Mouse (Mus musculus): ENCODE measurements around the gene Tppp2. TPM values are rescaled to one million over a fixed set of nuclear protein-coding genes. Genes with fewer than 3 reads are reported as not detected.

Tppp2 gene
- polyA plus RNA-seq, 1 experiment from 2014 or later = not detected

DNA sequence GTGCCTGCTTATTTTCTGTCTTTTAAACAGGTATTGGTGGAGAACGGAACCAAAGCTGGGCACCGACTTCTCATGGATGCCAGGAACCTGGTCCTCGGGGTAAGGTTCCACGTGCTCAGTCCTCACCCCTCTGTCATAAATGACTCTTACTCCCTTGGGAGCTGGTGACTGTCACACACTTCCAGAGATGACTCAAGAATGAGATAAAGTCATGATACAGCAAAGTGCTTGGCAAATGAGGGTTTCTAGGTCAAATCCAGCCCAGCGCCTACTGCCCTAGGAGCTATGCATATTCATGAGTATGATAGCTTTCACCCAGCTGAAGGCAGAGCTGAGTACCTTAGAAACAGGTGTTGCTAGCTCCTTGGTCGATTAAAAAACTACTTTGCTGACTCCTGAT is 28.4 kb upstream of the Tppp2 start:
- Histone ChIP-seq H3K27me3 (ENCODE audit: control insufficient read depth, insufficient read depth, low read length) (no peaks in the 10 kb centered on the region), H3K4me2 (ENCODE audit: low read depth, severe bottlenecking) (no peak overlapping the region), H3K36me3 (ENCODE audit: control insufficient read depth, insufficient read depth, low read length) (peaks cover 17% of the 10 kb centered on the region), H3K4me3 (ENCODE audit: low read depth, low read length) (no peak overlapping the region), H3K9me3 (ENCODE audit: control insufficient read depth, low read length) (no peaks in the 10 kb centered on the region), H3K9ac (ENCODE audit: low read length) (no peak overlapping the region), H3K4me1 (ENCODE audit: control insufficient read depth, insufficient read depth, low read length) (peaks cover 8% of the 10 kb centered on the region), H3K27ac (replicated peaks; ENCODE audit: low read depth, low read length) (no peak overlapping the region)
- 91% methylated on average over 6 of the region's 6 CpGs for WGBS
- DNase-seq (ENCODE audit: low spot score) = no peak
- no peak for ATAC-seq (ENCODE audit: insufficient number of reproducible peaks, low FRiP score, low TSS enrichment, low read depth)

DNA sequence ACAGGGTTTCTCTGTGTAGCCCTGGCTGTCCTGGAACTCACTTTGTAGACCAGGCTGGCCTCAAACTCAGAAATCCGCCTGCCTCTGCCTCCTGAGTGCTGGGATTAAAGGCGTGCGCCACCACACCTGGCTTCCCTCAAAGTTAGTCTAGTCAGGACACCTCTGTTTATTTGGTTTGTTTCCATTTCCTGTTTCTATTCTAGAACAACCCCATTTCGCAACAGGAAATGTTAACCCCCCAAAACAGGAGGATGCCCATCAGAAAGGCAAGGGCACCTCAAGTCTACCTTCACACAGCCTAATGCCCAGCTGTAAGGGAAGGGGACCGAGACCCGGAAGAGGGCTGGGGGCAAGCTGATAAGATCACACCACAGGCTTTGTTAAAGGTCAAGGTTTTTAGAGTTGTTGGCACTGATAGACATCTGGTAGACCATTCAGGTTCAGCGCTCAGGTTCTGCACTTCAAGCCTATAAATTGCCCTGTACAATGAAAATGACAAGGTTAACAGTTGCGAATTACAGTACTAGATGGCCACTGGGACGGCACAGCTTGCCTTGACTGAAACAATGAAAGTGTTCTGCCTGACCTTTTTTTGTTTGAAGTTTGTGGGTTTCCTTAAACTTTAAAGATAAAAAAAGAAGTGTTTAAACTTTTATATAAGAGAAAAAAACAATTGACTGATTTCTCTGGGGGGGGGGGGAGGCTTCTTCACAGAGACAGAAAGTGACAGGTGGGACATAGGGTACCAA is 25.9 kb upstream of the Tppp2 start, which contains the start of gene Slc39a2:
Slc39a2 (plus strand) TSS at position 699 of the 749 bp plus-strand sequence.
- Histone ChIP-seq H3K4me1 (ENCODE audit: control insufficient read depth, insufficient read depth, low read length) (no peaks in the 10 kb centered on the region), H3K9me3 (ENCODE audit: control insufficient read depth, low read length) (no peaks in the 10 kb centered on the region), H3K27me3 (ENCODE audit: control insufficient read depth, insufficient read depth, low read length) (no peaks in the 10 kb centered on the region), H3K4me2 (ENCODE audit: low read depth, severe bottlenecking) (no peak within 1 kb of the TSS), H3K36me3 (ENCODE audit: control insufficient read depth, insufficient read depth, low read length) (peaks cover 14% of the 10 kb centered on the region), H3K4me3 (ENCODE audit: low read depth, low read length) (no peak within 1 kb of the TSS), H3K9ac (ENCODE audit: low read length) (no peak within 1 kb of the TSS), H3K27ac (replicated peaks; ENCODE audit: low read depth, low read length) (no peak within 1 kb of the TSS)
- ATAC-seq (ENCODE audit: insufficient number of reproducible peaks, low FRiP score, low TSS enrichment, low read depth) (no peak), DNase-seq (ENCODE audit: low spot score) (no peak)
- WGBS = 94% methylated on average over 9 of the region's 9 CpGs

GRCm38 (mm10) chr14:51893094-51893794 is 25.0 kb upstream of the Tppp2 start:
- ATAC-seq (ENCODE audit: insufficient number of reproducible peaks, low FRiP score, low TSS enrichment, low read depth) (no peak), DNase-seq (ENCODE audit: low spot score) (no peak)
- Histone ChIP-seq H3K4me3 (ENCODE audit: low read depth, low read length) (no peak overlapping the region), H3K27ac (replicated peaks; ENCODE audit: low read depth, low read length) (no peak overlapping the region), H3K9ac (ENCODE audit: low read length) (no peak overlapping the region), H3K27me3 (ENCODE audit: control insufficient read depth, insufficient read depth, low read length) (no peaks in the 10 kb centered on the region), H3K9me3 (ENCODE audit: control insufficient read depth, low read length) (no peaks in the 10 kb centered on the region), H3K4me1 (ENCODE audit: control insufficient read depth, insufficient read depth, low read length) (no peaks in the 10 kb centered on the region), H3K4me2 (ENCODE audit: low read depth, severe bottlenecking) (no peak overlapping the region), H3K36me3 (ENCODE audit: control insufficient read depth, insufficient read depth, low read length) (peaks cover 14% of the 10 kb centered on the region)
- WGBS = 20% methylated on average over 10 of the region's 10 CpGs

DNA sequence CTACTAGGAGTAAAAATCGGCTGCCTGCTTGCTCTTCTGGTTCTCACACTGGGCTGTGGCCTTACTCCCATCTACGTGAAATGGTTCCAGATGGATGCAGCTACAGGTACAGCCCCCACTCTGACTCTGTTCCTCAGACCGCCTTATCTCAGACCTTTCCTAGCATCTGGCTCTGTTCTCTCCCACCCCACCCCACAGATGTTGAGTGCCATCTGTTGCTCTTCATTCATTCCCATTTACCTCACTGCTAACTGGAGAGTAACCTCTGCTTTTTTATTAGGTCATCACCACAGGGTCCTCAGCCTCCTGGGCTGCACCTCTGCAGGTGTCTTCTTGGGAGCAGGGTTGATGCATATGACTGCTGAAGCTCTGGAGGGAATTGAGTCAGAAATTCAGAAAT is 24.4 kb upstream of the Tppp2 start:
- no peak overlapping the region for H3K27ac ChIP-seq (replicated peaks; ENCODE audit: low read depth, low read length)
- no peak overlapping the region for H3K4me3 ChIP-seq (ENCODE audit: low read depth, low read length)
- no peaks in the 10 kb centered on the region for H3K4me1 ChIP-seq (ENCODE audit: control insufficient read depth, insufficient read depth, low read length)
- DNase-seq (ENCODE audit: low spot score) (no peak), ATAC-seq (ENCODE audit: insufficient number of reproducible peaks, low FRiP score, low TSS enrichment, low read depth) (no peak)
- H3K9ac ChIP-seq (ENCODE audit: low read length) = no peak overlapping the region
- WGBS = 52% methylated on average over 3 of the region's 3 CpGs
- H3K9me3 ChIP-seq (ENCODE audit: control insufficient read depth, low read length) = no peaks in the 10 kb centered on the region
- H3K36me3 ChIP-seq (ENCODE audit: control insufficient read depth, insufficient read depth, low read length) = peaks cover 11% of the 10 kb centered on the region
- no peaks in the 10 kb centered on the region for H3K27me3 ChIP-seq (ENCODE audit: control insufficient read depth, insufficient read depth, low read length)
- H3K4me2 ChIP-seq (ENCODE audit: low read depth, severe bottlenecking) = no peak overlapping the region

GRCm38 (mm10) chr14:51895071-51895470 is 23.2 kb upstream of the Tppp2 start:
- H3K36me3 ChIP-seq (ENCODE audit: control insufficient read depth, insufficient read depth, low read length) = peaks cover 6% of the 10 kb centered on the region
- no peak for ATAC-seq (ENCODE audit: insufficient number of reproducible peaks, low FRiP score, low TSS enrichment, low read depth)
- no peaks in the 10 kb centered on the region for H3K27me3 ChIP-seq (ENCODE audit: control insufficient read depth, insufficient read depth, low read length)
- no peaks in the 10 kb centered on the region for H3K4me1 ChIP-seq (ENCODE audit: control insufficient read depth, insufficient read depth, low read length)
- H3K4me3 ChIP-seq (ENCODE audit: low read depth, low read length) = no peak overlapping the region
- DNase-seq (ENCODE audit: low spot score) = no peak
- no peak overlapping the region for H3K27ac ChIP-seq (replicated peaks; ENCODE audit: low read depth, low read length)
- no peaks in the 10 kb centered on the region for H3K9me3 ChIP-seq (ENCODE audit: control insufficient read depth, low read length)
- WGBS = 80% methylated on average over 14 of the region's 14 CpGs
- no peak overlapping the region for H3K4me2 ChIP-seq (ENCODE audit: low read depth, severe bottlenecking)
- no peak overlapping the region for H3K9ac ChIP-seq (ENCODE audit: low read length)

DNA sequence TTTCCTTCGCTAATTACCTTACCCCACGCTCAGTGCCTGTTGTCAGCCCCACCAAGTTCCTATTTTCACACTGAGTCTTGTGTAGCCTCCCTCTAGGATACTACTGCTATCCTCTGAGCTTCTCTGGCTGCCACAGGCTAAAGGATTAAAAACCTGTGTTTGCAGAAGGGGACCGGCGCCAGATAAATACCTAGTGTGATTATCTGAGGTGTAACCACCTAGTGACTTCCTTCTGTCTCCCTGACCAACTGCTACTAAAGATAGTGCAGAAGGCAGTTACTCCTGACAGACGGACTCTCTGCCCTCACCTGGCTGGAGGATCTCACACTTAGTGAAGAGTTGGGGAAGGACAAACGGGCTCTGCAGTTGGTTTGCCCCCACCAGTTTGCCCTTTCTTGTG is 22.2 kb upstream of the Tppp2 start:
- Histone ChIP-seq H3K4me1 (ENCODE audit: control insufficient read depth, insufficient read depth, low read length) (no peaks in the 10 kb centered on the region), H3K9ac (ENCODE audit: low read length) (no peak overlapping the region), H3K36me3 (ENCODE audit: control insufficient read depth, insufficient read depth, low read length) (peaks cover 4% of the 10 kb centered on the region), H3K4me2 (ENCODE audit: low read depth, severe bottlenecking) (no peak overlapping the region), H3K4me3 (ENCODE audit: low read depth, low read length) (no peak overlapping the region), H3K27me3 (ENCODE audit: control insufficient read depth, insufficient read depth, low read length) (no peaks in the 10 kb centered on the region), H3K9me3 (ENCODE audit: control insufficient read depth, low read length) (no peaks in the 10 kb centered on the region), H3K27ac (replicated peaks; ENCODE audit: low read depth, low read length) (no peak overlapping the region)
- 78% methylated on average over 6 of the region's 6 CpGs for WGBS
- DNase-seq (ENCODE audit: low spot score) (no peak), ATAC-seq (ENCODE audit: insufficient number of reproducible peaks, low FRiP score, low TSS enrichment, low read depth) (no peak)

DNA sequence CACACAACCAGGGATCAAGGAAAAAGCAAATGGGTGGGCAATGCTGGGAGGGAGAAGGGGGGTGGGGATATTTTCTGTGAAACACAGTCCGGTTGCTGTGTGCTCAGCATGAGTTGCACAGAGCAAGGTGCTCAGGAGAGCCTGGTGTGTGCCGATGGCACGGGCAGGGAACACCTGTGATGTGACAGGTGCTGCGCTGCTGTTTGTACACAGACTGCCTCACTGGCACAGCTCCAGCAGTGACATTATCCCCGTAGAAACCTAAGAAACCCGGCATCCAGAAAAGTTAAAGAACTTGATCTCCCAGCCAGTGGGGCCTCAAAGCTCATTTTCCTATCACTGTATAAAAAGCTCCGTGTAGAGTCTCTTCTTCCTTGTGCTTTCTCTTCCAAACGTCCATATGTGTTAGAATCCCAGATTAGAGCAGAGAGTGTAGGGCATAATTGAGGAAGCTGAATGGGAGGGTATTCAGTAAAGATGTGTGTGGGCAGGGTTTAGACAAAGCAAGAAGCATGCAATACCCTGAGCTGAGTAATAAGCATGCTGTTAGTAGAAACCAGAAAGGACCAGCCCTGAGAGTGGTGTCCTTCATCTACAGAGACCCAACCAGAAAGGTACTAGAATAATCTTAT is 21.6 kb upstream of the Tppp2 start:
- no peak for DNase-seq (ENCODE audit: low spot score)
- Histone ChIP-seq H3K27me3 (ENCODE audit: control insufficient read depth, insufficient read depth, low read length) (no peaks in the 10 kb centered on the region), H3K9ac (ENCODE audit: low read length) (no peak overlapping the region), H3K4me1 (ENCODE audit: control insufficient read depth, insufficient read depth, low read length) (no peaks in the 10 kb centered on the region), H3K36me3 (ENCODE audit: control insufficient read depth, insufficient read depth, low read length) (peaks cover 2% of the 10 kb centered on the region), H3K4me3 (ENCODE audit: low read depth, low read length) (no peak overlapping the region), H3K27ac (replicated peaks; ENCODE audit: low read depth, low read length) (no peak overlapping the region), H3K9me3 (ENCODE audit: control insufficient read depth, low read length) (no peaks in the 10 kb centered on the region), H3K4me2 (ENCODE audit: low read depth, severe bottlenecking) (no peak overlapping the region)
- no peak for ATAC-seq (ENCODE audit: insufficient number of reproducible peaks, low FRiP score, low TSS enrichment, low read depth)
- 81% methylated on average over 8 of the region's 8 CpGs for WGBS

DNA sequence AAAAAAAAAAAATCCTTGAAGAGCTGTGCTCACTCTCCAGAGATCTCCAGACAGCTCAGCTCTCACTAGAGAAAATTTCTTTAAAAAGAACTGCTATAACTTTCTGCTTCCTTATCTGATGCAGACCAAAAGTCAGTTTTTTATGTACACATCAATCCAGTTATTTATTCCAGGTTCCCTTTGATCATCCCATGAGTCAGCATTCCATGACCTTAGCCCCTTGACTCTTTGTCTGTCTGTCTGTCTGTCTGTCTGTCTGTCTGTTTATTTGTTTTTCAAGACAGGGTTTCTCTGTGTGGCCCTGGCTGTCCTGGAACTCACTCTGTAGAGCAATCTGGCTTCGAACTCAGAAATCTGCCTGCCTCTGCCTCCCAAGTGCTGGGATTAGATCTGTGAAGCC is 18.9 kb upstream of the Tppp2 start:
- Histone ChIP-seq H3K4me3 (ENCODE audit: low read depth, low read length) (no peak overlapping the region), H3K4me2 (ENCODE audit: low read depth, severe bottlenecking) (no peak overlapping the region), H3K9ac (ENCODE audit: low read length) (no peak overlapping the region), H3K27ac (replicated peaks; ENCODE audit: low read depth, low read length) (no peak overlapping the region), H3K36me3 (ENCODE audit: control insufficient read depth, insufficient read depth, low read length) (no peaks in the 10 kb centered on the region), H3K4me1 (ENCODE audit: control insufficient read depth, insufficient read depth, low read length) (no peaks in the 10 kb centered on the region), H3K9me3 (ENCODE audit: control insufficient read depth, low read length) (no peaks in the 10 kb centered on the region), H3K27me3 (ENCODE audit: control insufficient read depth, insufficient read depth, low read length) (no peaks in the 10 kb centered on the region)
- ATAC-seq (ENCODE audit: insufficient number of reproducible peaks, low FRiP score, low TSS enrichment, low read depth) (no peak), DNase-seq (ENCODE audit: low spot score) (no peak)
- 92% methylated on average over 1 of the region's 1 CpGs for WGBS
